Mouse (Mus musculus) lung, postnatal 4 days (tissue): ENCODE results near the gene Htr3b.
"Not testable (repeated sequence)": the region's sequence is repeated elsewhere in the genome, so short reads cannot be mapped to it uniquely, and the experiment has no call there.

Experiments
- DNase-seq, 2 experiments: peaks; one replicate each; pipeline ENCODE4 v3.0.0; 2021

Gene Htr3b

GRCm38 (mm10) chr9:48964587-48965040 is at the start of gene Htr3b:
Gene Htr3b (minus strand): TSS chr9:48964990.
- peak in 1 of 2 experiments; percentile 23 for DNase-seq

- DNase-seq = no peak
These were observed 34.5 kb upstream of the Htr3b start for GRCm38 (mm10) chr9:48999256-48999655.

GRCm38 (mm10) chr9:48995735-48996134 is 30.9 kb upstream of the Htr3b start:
- DNase-seq = no peak

- DNase-seq = no peak
These were observed 30.0 kb upstream of the Htr3b start for GRCm38 (mm10) chr9:48994779-48995178.

GRCm38 (mm10) chr9:48991671-48992070 is 26.9 kb upstream of the Htr3b start:
- no peak for DNase-seq

- DNase-seq = no peak
These were observed 22.7 kb upstream of the Htr3b start for GRCm38 (mm10) chr9:48987201-48988101.

- DNase-seq = no peak
These were observed 21.9 kb upstream of the Htr3b start for GRCm38 (mm10) chr9:48986616-48987141.

- DNase-seq = no peak
These were observed 20.9 kb upstream of the Htr3b start for GRCm38 (mm10) chr9:48985708-48986088.

- peak; percentile 100 for DNase-seq
These were observed 20.3 kb upstream of the Htr3b start, which contains the start of gene Usp28 for GRCm38 (mm10) chr9:48984845-48985707. Gene Usp28 (plus strand): TSS chr9:48985375.

GRCm38 (mm10) chr9:48984320-48984844 is 19.6 kb upstream of the Htr3b start:
- no peak for DNase-seq

GRCm38 (mm10) chr9:48983801-48984200 is 19.0 kb upstream of the Htr3b start:
- not testable (repeated sequence) for DNase-seq

GRCm38 (mm10) chr9:48981827-48982226 is 17.0 kb upstream of the Htr3b start:
- no peak for DNase-seq

- no peak for DNase-seq
These were observed 16.0 kb upstream of the Htr3b start for GRCm38 (mm10) chr9:48980781-48981180.

- DNase-seq = no peak
These were observed 15.6 kb upstream of the Htr3b start for GRCm38 (mm10) chr9:48980371-48980770.

GRCm38 (mm10) chr9:48976661-48977355 is 12.0 kb upstream of the Htr3b start:
- DNase-seq = no peak

- DNase-seq = peak in 1 of 2 experiments; percentile 39
These were observed 7.7 kb upstream of the Htr3b start for GRCm38 (mm10) chr9:48972494-48972893.

- no peak for DNase-seq
These were observed 2.7 kb downstream of the Htr3b start for GRCm38 (mm10) chr9:48962131-48962530.

- no peak for DNase-seq
These were observed 3.5 kb downstream of the Htr3b start for GRCm38 (mm10) chr9:48961314-48961713.

- DNase-seq = no peak
These were observed 17.2 kb downstream of the Htr3b start for GRCm38 (mm10) chr9:48947565-48947964.

- no peak for DNase-seq
These were observed 22.4 kb downstream of the Htr3b start for GRCm38 (mm10) chr9:48942349-48942748.

GRCm38 (mm10) chr9:48929436-48929835 is 35.4 kb downstream of the Htr3b start:
- DNase-seq = no peak

GRCm38 (mm10) chr9:48928781-48929180 is 36.0 kb downstream of the Htr3b start:
- DNase-seq = no peak
